Mouse (Mus musculus) erythroid progenitor cell, adult 5-6 weeks (primary cell): ENCODE measurements around the gene Tes. TPM values are rescaled to one million over a fixed set of nuclear protein-coding genes. Genes with fewer than 3 reads are reported as not detected.
"Not testable (repeated sequence)": the region's sequence is repeated elsewhere in the genome, so short reads cannot be mapped to it uniquely, and the experiment has no call there.

Experiments
- ATAC-seq: replicated peaks from 2 replicates; pipeline ENCODE4 v1.8.0; 2016; ENCODE audit warnings: moderate number of reproducible peaks, mild to moderate bottlenecking, moderate TSS enrichment, inconsistent platforms; ENCODE audit not compliant: poor library complexity, low FRiP score, severe bottlenecking
- total RNA-seq, 2 experiments: library from RNA; stranded (forward) in 1 of 2; stranded (reverse) in 1 of 2; fragments of 150-400 nt in 1 of 2; fragments of 186-747, 209-891 nt in 1 of 2; gene quantifications; 2 replicates each; pipeline versions ENCODE4 v1.2.3 to v1.2.4; 2015 to 2017; ENCODE audit warnings: low replicate concordance in 2 of 2

Gene Tes
- 3.8 and 22.0 TPM in 2 replicates for total RNA-seq (2015; ENCODE audit: low replicate concordance)
- total RNA-seq (2017; ENCODE audit: low replicate concordance) = 4.5 and 5.3 TPM in 2 replicates

DNA sequence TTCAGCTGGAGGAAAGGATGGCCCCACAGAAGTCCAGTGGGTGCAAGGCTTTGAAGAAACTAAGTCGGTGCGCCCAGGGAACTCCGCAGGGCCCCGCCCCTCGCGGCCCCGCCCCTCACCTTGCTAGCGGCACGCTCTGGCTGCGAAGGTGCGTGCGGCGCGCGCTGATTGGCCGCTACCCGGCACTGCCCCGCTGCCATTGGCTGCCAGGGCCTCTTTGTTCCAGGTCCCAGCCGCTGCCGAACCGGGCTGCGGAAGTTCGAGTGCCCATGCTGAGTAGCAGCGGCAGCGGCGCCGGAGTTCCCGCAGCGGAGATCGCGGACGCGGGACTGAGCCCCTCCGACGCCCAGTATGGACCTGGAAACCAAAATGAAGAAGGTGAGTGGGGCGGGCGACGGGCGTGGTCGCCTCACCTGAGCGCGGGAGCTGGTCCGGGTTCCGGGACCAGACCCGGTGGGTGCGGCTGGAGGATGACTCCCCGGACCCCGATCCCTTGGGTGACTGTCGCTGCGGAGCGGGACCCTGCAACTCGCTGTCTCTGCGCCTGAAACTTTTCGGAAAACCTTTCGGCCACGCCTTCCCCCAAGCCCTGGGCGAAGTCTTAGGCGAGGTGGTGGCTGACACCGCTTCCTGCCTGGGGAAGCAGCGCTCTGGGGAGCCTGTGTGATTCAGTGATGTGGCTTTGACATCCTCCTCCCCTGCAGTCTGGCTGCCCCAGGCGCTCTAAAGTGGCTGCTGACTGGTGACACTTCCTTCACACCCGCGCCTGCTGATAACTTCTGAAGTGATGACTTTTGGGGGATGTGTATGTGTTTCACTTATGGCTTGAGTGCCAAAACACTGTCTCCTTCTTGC lies at the start of gene Tes:
TSS of gene Tes (plus strand) at position 214 of the 855 bp plus-strand sequence.
- no peak for ATAC-seq

DNA sequence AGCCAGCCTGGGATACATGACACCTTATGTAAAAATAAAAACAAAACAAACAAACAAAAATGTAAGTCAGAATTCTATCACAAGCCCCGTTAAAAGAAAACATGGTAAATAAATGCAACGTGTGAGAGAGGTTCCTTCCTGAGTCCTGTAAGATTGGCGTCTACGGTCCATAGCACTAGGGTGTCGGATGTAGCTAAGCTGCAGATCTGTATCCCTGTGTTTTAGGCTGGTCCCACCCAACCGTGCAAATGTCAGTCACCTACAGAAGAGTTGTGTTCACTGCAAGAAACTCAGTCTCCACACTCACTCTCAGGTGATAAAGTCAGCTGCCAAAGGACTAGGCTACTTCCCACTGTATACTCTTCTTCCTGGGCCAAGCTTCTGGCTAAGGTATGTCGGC lies 39.1 kb upstream of the Tes start:
- no peak for ATAC-seq

DNA sequence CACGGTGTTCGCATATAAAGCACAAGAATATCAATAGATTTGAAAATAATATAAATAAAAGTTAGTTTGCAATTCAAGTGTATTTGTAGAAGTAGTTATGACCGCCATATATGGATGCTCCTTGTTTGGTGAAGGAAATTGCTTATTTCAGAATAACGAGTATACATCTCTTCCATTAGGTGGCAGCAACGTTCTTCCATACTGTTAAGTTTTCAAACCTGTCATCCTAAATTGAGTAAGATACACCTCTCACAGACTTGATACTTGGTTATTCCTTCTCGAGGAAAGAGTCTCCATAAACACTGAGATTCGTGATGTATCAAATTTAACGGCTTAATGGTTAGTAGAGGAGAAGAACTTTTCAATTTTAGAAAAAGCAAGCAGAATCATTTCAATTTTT lies 37.4 kb upstream of the Tes start:
- no peak for ATAC-seq

DNA sequence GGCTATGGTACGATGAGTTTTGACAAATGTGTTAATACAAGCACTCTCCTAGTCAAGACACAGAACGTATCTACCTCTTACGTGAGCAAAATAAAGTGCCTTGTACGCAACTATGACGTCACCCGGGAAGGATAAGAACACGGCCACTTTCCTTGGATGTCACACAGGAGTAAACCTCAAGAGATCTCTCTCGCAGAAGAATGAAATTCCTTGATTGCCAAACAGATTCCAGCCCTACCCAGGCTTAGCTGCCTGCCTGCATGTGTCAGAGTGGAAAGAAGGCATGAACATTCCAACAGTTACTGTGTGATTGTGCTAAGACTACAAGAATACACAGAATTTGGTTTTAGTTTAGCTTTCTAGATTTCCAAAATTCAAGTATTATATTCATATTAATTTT lies 36.1 kb upstream of the Tes start:
- ATAC-seq = no peak

- ATAC-seq = no peak
Observed at GRCm38 (mm10) chr6:17032231-17032728, 32.7 kb upstream of the Tes start.

DNA sequence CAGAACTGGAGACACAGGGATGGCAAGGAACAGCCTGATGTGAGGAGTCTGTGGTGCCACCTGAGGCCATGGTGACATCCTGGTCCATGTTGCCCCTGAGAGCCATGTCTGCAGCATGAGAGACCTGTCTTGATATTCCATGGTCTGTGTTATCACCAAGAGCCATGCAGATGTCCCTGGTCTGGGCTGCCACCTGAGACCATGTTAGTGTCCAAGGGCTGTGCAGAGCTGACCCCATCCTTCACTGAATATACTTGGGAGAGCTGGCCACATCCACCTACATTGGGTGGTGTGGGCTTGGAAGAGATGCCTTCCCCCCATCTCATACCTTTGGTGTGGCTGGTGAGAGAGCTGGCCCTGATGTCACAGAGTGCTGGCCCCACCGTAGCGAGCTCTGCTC lies 30.9 kb upstream of the Tes start:
- no peak for ATAC-seq

DNA sequence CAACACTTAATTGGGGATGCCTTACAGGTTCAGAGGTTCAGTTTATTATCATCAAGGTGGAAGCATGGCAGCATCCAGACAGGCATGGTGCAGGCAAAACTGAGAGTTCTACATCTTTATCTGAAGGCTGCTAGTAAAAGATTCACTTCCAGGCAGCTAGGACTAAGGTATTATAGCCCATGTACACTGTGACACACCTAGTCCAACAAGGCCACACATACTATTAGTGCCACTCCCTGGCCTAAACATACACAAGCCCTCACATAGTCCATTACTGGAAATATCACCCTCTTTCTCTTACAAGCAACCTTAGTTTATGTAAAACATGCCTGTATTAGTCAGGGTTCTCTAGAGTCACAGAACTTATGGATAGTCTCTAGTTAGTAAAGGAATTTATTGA lies 29.7 kb upstream of the Tes start:
- ATAC-seq = no peak

- no peak for ATAC-seq
Observed at GRCm38 (mm10) chr6:17051432-17052025, 13.4 kb upstream of the Tes start.

DNA sequence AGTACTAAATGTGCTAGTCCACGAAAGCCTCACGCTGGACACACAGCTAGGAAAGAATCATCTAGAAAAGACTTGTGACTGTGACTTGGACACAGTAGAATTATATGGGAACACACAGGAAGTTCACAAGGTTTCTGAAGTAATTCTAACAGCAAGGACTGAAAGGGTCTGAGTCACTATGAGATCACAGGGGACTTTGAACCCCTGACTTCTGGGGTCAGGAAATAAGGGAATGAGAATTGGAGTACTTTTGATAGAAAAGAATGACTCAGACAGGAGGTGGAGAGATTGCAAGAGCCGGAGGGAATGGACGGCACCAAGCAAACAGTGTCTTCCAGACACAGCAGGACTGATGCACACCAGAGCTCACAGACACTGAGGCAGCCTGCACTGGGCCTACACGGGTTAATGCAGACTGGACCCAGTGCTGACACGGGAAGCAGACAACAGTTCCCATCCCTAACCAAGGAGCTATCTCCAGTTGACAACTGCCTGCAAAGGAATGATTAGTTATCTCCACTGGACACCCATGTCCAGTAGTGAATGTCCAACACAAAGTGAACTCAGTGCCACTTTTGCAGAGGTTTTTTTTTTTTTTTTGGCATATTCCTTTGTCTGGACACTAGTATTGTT lies 11.8 kb upstream of the Tes start:
- ATAC-seq = no peak

GRCm38 (mm10) chr6:17054781-17055180 lies 10.2 kb upstream of the Tes start:
- no peak for ATAC-seq

GRCm38 (mm10) chr6:17055659-17056058 lies 9.3 kb upstream of the Tes start:
- ATAC-seq = no peak

DNA sequence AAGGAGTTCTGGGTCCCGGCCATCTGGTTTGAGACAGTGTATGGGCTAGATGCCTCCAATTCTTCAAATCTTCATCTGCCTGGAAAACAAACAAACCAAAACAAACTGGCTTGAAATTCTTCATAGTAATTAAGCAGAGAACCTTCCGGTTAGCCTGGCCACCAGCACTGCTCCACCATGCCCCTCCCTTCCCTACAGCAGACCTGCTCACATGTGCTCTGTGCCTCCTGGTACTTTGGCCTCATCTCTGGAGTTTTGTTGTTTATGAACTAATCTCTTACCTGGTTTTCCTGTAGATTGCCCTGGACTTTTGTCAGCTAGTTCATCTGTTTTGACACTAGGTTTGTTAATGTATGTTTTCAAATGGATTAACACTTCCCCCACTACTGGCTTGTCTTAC lies 5.4 kb upstream of the Tes start:
- no peak for ATAC-seq

GRCm38 (mm10) chr6:17060154-17060553 lies 4.8 kb upstream of the Tes start:
- no peak for ATAC-seq

DNA sequence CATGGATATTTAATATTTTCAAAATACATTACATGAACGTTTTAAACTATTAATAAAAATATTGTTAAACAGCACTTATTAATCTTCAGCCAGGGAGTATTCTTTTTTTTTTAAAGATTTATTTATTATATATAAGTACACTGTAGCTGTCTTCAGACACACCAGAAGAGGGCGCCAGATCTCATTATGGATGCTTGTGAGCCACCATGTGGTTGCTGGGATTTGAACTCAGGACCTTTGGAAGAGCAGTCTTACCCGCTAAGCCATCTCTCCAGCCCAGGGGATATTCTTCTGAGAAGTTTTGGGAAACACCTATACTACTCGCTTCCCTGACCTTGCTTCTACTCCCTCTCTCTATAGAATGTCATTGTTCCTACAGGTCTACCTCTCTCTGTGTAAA lies 3.1 kb upstream of the Tes start:
- ATAC-seq = not testable (repeated sequence)

GRCm38 (mm10) chr6:17062366-17062765 lies 2.6 kb upstream of the Tes start:
- no peak for ATAC-seq

- ATAC-seq = no peak
Observed at GRCm38 (mm10) chr6:17065791-17066169, 831 bp downstream of the Tes start.

DNA sequence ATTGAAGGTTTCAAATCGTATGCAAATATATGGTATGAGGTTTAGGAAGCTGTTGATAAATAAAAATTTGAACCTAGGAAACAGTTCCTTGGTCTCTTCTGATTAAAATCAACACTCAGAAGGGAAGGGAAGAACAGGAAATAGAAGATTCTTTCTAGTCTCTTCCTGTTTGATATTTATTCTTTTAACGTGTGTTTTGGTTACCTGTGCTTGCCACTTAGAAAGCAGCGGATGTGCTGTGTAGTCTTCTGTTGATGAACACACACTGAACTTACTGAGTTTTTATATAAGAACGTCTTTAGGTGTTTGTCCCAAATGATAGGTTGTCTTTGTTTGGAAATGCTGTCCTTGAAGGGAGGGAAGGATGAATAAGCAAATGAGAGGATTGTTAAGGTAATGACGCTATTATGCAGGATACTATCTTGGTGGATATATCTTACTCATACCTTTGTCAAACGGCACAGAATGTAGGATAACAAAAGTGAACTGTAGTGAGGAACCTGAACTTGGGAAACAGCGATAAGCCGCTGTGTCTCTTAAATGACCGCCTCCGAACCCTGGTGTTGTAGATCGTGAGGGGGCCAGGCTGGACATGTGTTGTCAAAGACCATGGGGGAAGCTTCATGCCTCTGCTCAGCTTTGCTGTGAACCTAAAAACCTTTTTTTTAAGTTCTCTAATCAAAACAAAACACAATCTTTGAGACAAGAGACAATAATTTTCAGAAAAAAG lies 1.4 kb downstream of the Tes start:
- no peak for ATAC-seq

DNA sequence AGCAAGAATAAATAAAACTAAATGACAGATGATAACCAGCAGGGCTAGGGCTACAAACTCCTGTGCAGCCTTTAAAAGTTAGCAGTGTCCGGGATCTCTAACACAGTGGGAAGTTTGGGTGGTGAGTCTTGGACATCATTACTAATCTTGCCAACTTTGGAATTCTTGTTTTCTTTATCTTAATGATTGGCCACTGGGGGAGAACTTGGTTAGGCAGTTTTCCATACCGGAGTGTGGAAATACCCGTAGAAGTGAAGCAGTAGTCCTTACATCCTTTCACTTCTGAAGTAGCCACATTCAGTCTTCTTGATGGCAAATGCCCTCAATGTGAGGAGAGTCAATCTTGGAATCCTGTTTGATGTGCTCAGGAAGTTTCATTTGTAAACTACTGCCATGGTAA lies 7.0 kb downstream of the Tes start:
- ATAC-seq = no peak

DNA sequence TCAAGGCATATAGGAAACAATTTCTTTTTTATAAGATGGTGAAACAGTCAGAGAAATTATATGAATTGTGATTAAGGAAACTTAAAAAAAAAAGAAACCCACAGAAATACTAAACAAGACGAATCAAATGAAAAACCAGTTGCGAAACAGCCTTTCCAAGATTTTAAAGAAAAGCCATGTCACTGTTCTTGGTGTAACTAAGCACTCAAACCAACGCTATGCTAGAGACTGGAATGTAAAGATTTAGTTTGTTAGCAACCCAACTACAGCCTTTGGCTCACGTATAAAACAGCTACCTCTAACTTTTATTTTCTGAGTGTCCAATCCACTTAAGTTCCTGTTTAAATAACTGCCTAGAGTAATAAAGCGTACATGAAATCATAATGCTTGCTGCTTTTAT lies 7.4 kb downstream of the Tes start:
- ATAC-seq = no peak

- no peak for ATAC-seq
Observed at GRCm38 (mm10) chr6:17072763-17073484, 8.0 kb downstream of the Tes start.
